Mouse (Mus musculus): ENCODE results near the gene Rapgef4. TPM values are rescaled to one million over a fixed set of nuclear protein-coding genes. Genes with fewer than 3 reads are reported as not detected.

Rapgef4 gene
- polyA plus RNA-seq, 1 experiment, result 11.3 TPM

DNA sequence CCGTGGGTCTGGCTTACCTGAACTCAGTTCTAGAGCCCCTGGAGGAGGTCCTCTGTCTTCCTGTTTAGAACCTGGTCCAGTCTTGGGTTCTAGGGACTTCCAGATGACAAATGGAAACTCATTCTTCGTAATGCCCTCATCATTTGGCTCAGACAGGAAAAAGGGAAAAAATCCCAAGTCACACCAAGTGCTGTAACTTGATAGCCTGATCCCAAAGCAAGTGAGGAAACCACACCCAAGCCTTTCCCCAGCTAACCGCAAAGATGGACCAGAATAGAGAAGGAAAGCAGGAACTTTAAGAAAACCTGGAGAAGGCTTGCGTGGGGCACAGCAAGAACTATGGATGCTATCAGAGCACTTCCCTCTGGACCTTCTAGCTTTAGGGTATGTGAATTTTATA is 167.6 kb downstream of the Rapgef4 start:
- WGBS, result 71% methylated on average over 4 of the region's 4 CpGs
- Histone ChIP-seq H3K4me1 (ENCODE audit: control insufficient read depth, insufficient read depth, insufficient read length) (peaks cover 13% of the 10 kb centered on the region; the same call in 1 of the 2 replicates), H3K27me3 (ENCODE audit: control insufficient read depth, insufficient read depth, low read length) (no peaks in the 10 kb centered on the region), H3K36me3 (ENCODE audit: control insufficient read depth, insufficient read depth, low read length) (no peaks in the 10 kb centered on the region), H3K4me3 (ENCODE audit: extremely low read depth, insufficient read depth, insufficient read length) (no peak overlapping the region), H3K27ac (ENCODE audit: insufficient read depth, low read length) (no peak overlapping the region)
- TF ChIP-seq POLR2A (IDR thresholded peaks at IDR 0.05; ENCODE audit: low read depth, low read length) (no peak), CTCF (IDR thresholded peaks at IDR 0.05; ENCODE audit: extremely low read depth, insufficient read depth, insufficient read length, insufficient replicate concordance) (no peak)
- no peak for DNase-seq (ENCODE audit: low read depth in 1 of 2, low spot score in 2 of 2)

DNA sequence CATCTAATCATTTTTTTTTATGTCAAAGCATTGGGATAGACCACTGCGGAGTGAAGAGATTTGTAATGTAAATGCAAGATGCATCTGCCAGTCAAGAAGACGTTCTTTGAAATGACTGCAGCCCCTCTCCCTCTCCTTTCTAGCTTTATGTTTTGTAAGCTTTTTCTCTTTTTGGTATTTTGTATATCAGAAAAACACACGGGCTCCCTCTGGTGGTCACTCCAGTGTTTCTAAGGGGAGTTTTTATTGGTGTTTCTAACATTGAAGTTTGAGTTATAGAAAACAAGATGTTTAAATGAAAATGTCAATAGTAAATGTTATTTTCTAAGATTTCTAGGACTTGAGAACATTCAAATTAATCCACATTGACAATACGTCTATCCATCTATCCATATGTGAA is 168.0 kb downstream of the Rapgef4 start:
- H3K4me3 ChIP-seq (ENCODE audit: extremely low read depth, insufficient read depth, insufficient read length), result no peak overlapping the region
- WGBS, result 31% methylated on average over 4 of the region's 4 CpGs
- H3K27me3 ChIP-seq (ENCODE audit: control insufficient read depth, insufficient read depth, low read length), result no peaks in the 10 kb centered on the region
- no peaks in the 10 kb centered on the region for H3K36me3 ChIP-seq (ENCODE audit: control insufficient read depth, insufficient read depth, low read length)
- H3K4me1 ChIP-seq (ENCODE audit: control insufficient read depth, insufficient read depth, insufficient read length), result peaks cover 13% of the 10 kb centered on the region; the same call in 1 of the 2 replicates
- no peak overlapping the region for H3K27ac ChIP-seq (ENCODE audit: insufficient read depth, low read length)
- peak in 1 of 2 experiments; percentile 63 for DNase-seq (ENCODE audit: low read depth in 1 of 2, low spot score in 2 of 2)
- TF ChIP-seq CTCF (IDR thresholded peaks at IDR 0.05; ENCODE audit: extremely low read depth, insufficient read depth, insufficient read length, insufficient replicate concordance) (no peak), POLR2A (IDR thresholded peaks at IDR 0.05; ENCODE audit: low read depth, low read length) (no peak)

DNA sequence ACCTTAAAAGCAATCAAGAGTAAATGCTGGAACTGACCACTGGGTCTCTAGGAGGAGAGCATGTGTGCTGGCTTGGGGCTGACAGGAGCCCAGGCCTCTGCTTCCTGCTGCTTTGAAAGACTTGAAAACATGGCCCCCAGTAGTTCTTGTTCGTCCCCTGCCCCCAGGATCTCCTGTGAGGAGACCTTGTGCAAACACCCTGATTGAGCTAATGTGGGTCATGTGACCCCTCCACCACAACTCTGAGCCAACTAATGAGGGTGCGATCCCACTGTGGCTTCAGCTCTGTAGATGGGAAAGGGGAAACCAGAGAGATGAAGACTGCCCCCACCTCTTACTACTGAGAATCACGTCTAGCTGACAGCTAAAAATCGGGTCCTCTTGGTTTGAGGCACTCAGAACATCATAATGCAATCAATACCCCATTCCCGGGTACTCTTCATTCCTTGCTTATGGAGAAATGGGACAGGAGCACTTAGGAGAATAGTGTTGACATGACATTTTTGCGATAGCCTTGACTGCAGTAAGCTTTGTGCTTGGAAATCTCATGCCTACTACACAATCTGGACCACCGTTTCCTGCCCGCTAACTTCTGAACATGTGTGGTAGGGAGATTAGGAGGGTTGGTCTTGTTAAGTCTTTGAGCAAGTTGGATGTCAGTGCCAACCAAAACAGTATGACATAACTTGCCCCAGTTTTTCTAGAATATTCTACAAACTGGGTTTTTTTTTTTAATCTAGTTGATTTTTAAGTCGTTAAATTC is 170.9 kb downstream of the Rapgef4 start:
- Histone ChIP-seq H3K4me1 (ENCODE audit: control insufficient read depth, insufficient read depth, insufficient read length) (peaks cover 6% of the 10 kb centered on the region; the same call in 1 of the 2 replicates), H3K27me3 (ENCODE audit: control insufficient read depth, insufficient read depth, low read length) (no peaks in the 10 kb centered on the region), H3K27ac (ENCODE audit: insufficient read depth, low read length) (no peak overlapping the region), H3K36me3 (ENCODE audit: control insufficient read depth, insufficient read depth, low read length) (no peaks in the 10 kb centered on the region), H3K4me3 (ENCODE audit: extremely low read depth, insufficient read depth, insufficient read length) (no peak overlapping the region)
- 73% methylated on average over 9 of the region's 9 CpGs for WGBS
- TF ChIP-seq CTCF (IDR thresholded peaks at IDR 0.05; ENCODE audit: extremely low read depth, insufficient read depth, insufficient read length, insufficient replicate concordance) (no peak), POLR2A (IDR thresholded peaks at IDR 0.05; ENCODE audit: low read depth, low read length) (no peak)
- DNase-seq (ENCODE audit: low read depth in 1 of 2, low spot score in 2 of 2), result no peak

DNA sequence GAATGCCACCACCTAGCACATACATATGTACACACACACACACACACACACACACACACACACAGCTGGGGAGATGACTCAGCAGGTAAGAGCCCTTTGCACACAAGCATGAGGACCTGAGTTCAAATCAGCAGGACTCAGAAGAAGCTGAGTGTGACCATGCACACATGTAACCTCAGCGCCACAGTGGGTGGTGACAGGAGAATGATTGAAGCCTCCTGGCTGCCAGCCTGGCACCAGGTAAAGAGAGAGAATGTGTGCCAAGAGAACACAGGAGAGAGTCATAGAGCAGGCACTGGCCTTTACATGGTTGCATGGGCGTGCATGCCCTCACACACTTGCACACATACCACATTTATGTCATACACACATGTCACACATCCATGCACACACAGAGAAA is 171.7 kb downstream of the Rapgef4 start:
- no peak for DNase-seq (ENCODE audit: low read depth in 1 of 2, low spot score in 2 of 2)
- no peak overlapping the region for H3K27ac ChIP-seq (ENCODE audit: insufficient read depth, low read length)
- peaks cover 8% of the 10 kb centered on the region; the same call in 1 of the 2 replicates for H3K4me1 ChIP-seq (ENCODE audit: control insufficient read depth, insufficient read depth, insufficient read length)
- no peaks in the 10 kb centered on the region for H3K36me3 ChIP-seq (ENCODE audit: control insufficient read depth, insufficient read depth, low read length)
- H3K27me3 ChIP-seq (ENCODE audit: control insufficient read depth, insufficient read depth, low read length), result no peaks in the 10 kb centered on the region; the same call in 1 of the 2 replicates
- TF ChIP-seq CTCF (IDR thresholded peaks at IDR 0.05; ENCODE audit: extremely low read depth, insufficient read depth, insufficient read length, insufficient replicate concordance), result no peak
- TF ChIP-seq POLR2A (IDR thresholded peaks at IDR 0.05; ENCODE audit: low read depth, low read length), result no peak
- no peak overlapping the region for H3K4me3 ChIP-seq (ENCODE audit: extremely low read depth, insufficient read depth, insufficient read length)
- 86% methylated on average over 2 of the region's 2 CpGs for WGBS

DNA sequence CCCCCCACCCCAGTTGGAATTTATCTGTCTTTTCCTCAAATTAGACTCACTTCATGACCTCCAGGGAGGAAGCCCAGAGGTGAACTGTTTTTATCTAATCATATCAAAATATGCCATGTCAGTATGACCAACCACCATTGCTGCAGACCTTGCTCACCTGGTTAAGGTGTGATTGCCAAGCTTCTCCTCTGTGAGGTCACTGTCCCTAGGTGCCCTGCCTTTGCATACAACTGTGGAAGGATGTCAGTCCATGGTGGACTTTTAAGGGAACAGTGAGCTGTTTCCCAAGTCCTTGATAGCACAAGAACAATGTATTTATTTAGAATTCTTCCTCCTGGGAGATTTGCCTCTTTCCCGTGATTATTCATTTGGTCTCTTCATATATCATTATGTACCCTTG is 172.8 kb downstream of the Rapgef4 start:
- DNase-seq (ENCODE audit: low read depth in 1 of 2, low spot score in 2 of 2), result no peak
- no peaks in the 10 kb centered on the region for H3K36me3 ChIP-seq (ENCODE audit: control insufficient read depth, insufficient read depth, low read length)
- H3K4me1 ChIP-seq (ENCODE audit: control insufficient read depth, insufficient read depth, insufficient read length), result peaks cover 5% of the 10 kb centered on the region; the same call in 1 of the 2 replicates
- TF ChIP-seq CTCF (IDR thresholded peaks at IDR 0.05; ENCODE audit: extremely low read depth, insufficient read depth, insufficient read length, insufficient replicate concordance), result no peak
- TF ChIP-seq POLR2A (IDR thresholded peaks at IDR 0.05; ENCODE audit: low read depth, low read length), result no peak
- 87% methylated on average over 1 of the region's 1 CpGs for WGBS
- no peak overlapping the region for H3K4me3 ChIP-seq (ENCODE audit: extremely low read depth, insufficient read depth, insufficient read length)
- H3K27me3 ChIP-seq (ENCODE audit: control insufficient read depth, insufficient read depth, low read length), result no peaks in the 10 kb centered on the region; the same call in 1 of the 2 replicates
- no peak overlapping the region for H3K27ac ChIP-seq (ENCODE audit: insufficient read depth, low read length)

DNA sequence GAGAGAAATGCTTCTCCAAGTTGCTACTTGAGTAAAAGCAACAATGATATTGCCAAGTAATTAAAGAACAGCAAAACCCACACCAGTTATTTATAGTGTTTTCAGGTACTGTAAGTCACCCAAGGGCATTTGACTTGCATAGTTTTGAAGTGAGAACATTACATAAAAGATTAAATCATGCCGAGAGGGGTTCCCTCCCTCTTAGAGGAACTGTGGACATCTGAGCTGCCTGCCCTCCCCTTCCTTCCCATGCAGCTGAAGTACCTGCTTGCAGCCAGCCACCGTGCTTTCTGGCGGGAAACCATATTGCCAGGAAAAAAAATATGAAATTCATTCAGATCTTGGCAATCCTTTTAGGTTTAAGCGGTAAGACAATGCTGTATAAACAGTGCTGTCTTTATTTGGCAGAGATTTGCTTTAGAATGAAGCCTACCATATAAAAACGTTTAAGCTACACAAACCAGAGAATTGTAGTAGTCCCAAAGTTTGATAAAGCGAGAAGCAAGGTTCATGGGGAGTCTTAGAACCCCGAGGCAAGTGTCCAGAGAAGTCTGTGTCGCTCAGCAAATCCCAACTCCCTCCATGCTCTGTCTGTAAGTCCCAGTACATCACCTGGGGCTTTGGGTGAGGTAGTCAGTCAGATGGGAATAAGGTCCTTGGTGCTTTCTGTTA is 174.2 kb downstream of the Rapgef4 start:
- peaks cover 4% of the 10 kb centered on the region; the same call in 1 of the 2 replicates for H3K4me1 ChIP-seq (ENCODE audit: control insufficient read depth, insufficient read depth, insufficient read length)
- TF ChIP-seq POLR2A (IDR thresholded peaks at IDR 0.05; ENCODE audit: low read depth, low read length) (no peak), CTCF (IDR thresholded peaks at IDR 0.05; ENCODE audit: extremely low read depth, insufficient read depth, insufficient read length, insufficient replicate concordance) (no peak)
- WGBS, result 30% methylated on average over 8 of the region's 8 CpGs
- no peak overlapping the region for H3K27ac ChIP-seq (ENCODE audit: insufficient read depth, low read length)
- no peak overlapping the region for H3K4me3 ChIP-seq (ENCODE audit: extremely low read depth, insufficient read depth, insufficient read length)
- no peaks in the 10 kb centered on the region; the same call in 1 of the 2 replicates for H3K27me3 ChIP-seq (ENCODE audit: control insufficient read depth, insufficient read depth, low read length)
- H3K36me3 ChIP-seq (ENCODE audit: control insufficient read depth, insufficient read depth, low read length), result no peaks in the 10 kb centered on the region
- no peak for DNase-seq (ENCODE audit: low read depth in 1 of 2, low spot score in 2 of 2)

All from spleen, adult 2 months (tissue).